Mouse (Mus musculus) lung, embryonic 15.5 days (tissue): ENCODE results near the gene Gfi1b. TPM values are rescaled to one million over a fixed set of nuclear protein-coding genes. Genes with fewer than 3 reads are reported as not detected.

ENCODE experiments used
- ATAC-seq: fragments of 200-750 bp; cut with Nextera tagmentation; 2 replicates; pipeline ENCODE4 v1.8.0; 2017; ENCODE audit warnings: moderate number of reproducible peaks, borderline replicate concordance; ENCODE audit not compliant: low FRiP score, low TSS enrichment; ENCODE audit errors: extremely low read depth
- H3K27ac ChIP-seq: fragments of 300-500 bp; sonication (generic); 2 replicates; pipeline ENCODE4 v1.5.1; 2015; ENCODE audit warnings: moderate library complexity, mild to moderate bottlenecking, inconsistent platforms
- H3K27me3 ChIP-seq: fragments of 300-500 bp; sonication (generic); 2 replicates; pipeline ENCODE4 v1.6.1; 2015; ENCODE audit warnings: inconsistent platforms
- H3K36me3 ChIP-seq: fragments of 300-500 bp; sonication (generic); 2 replicates; pipeline ENCODE4 v1.6.1; 2015; ENCODE audit warnings: inconsistent platforms
- H3K4me1 ChIP-seq: fragments of 300-500 bp; sonication (generic); 2 replicates; pipeline ENCODE4 v1.6.1; 2015; ENCODE audit warnings: inconsistent platforms
- H3K4me2 ChIP-seq: fragments of 300-500 bp; sonication (generic); 2 replicates; pipeline ENCODE4 v1.6.1; 2015; ENCODE audit warnings: inconsistent platforms, mild to moderate bottlenecking, moderate library complexity
- H3K4me3 ChIP-seq: fragments of 300-500 bp; sonication (generic); 2 replicates; pipeline ENCODE4 v1.5.1; 2015; ENCODE audit warnings: mild to moderate bottlenecking, inconsistent platforms
- H3K9ac ChIP-seq: fragments of 300-500 bp; sonication (generic); 2 replicates; pipeline ENCODE4 v1.6.1; 2015; ENCODE audit warnings: inconsistent platforms
- H3K9me3 ChIP-seq: fragments of 300-500 bp; sonication (generic); 2 replicates; pipeline ENCODE4 v1.6.1; 2016; ENCODE audit warnings: inconsistent platforms
- WGBS: fragments of 180-500 bp; shearing (Covaris S2); methylation state at CpG from one replicate; pipeline ENCODE4 v1.1.7; 2015; 5-methylcytosine and 5-hydroxymethylcytosine counted together
- polyA plus RNA-seq: library from polyadenylated mRNA; unstranded; fragments of >200 nt; fragmentation: Nextera tagmentation; extraction: Ambion mirVana; gene quantifications from 2 replicates; pipeline ENCODE4 v1.2.1, GENCODE M21; 2015

Gene Gfi1b
- polyA plus RNA-seq, 1 experiment from 2014 or later, result 0.49 TPM

- no peak for ATAC-seq
- H3K4me2 ChIP-seq, result peak overlapping the region; percentile 41
- H3K4me3 ChIP-seq, result peak overlapping the region; percentile 9
- no peak overlapping the region for H3K9ac ChIP-seq
- H3K36me3 ChIP-seq, result no peaks in the 10 kb centered on the region
- H3K27me3 ChIP-seq, result no peaks in the 10 kb centered on the region
- no peaks in the 10 kb centered on the region for H3K9me3 ChIP-seq
- H3K4me1 ChIP-seq, result peaks cover 20% of the 10 kb centered on the region
- H3K27ac ChIP-seq, result no peak overlapping the region
- WGBS, result 5% methylated on average over 9 of the region's 9 CpGs
These were observed 17.1 kb upstream of the Gfi1b start for GRCm38 (mm10) chr2:28638886-28639285.

GRCm38 (mm10) chr2:28638352-28638751 is 16.6 kb upstream of the Gfi1b start:
- Histone ChIP-seq H3K4me2 (peak overlapping the region; percentile 41), H3K27ac (no peak overlapping the region), H3K36me3 (no peaks in the 10 kb centered on the region), H3K4me1 (peaks cover 20% of the 10 kb centered on the region), H3K27me3 (no peaks in the 10 kb centered on the region), H3K9ac (no peak overlapping the region), H3K9me3 (no peaks in the 10 kb centered on the region), H3K4me3 (peak overlapping the region; percentile 9)
- no peak for ATAC-seq
- WGBS, result 22% methylated on average over 9 of the region's 9 CpGs

- no peaks in the 10 kb centered on the region for H3K36me3 ChIP-seq
- H3K4me3 ChIP-seq, result no peak overlapping the region
- ATAC-seq, result no peak
- peaks cover 15% of the 10 kb centered on the region for H3K4me1 ChIP-seq
- 50% methylated on average over 9 of the region's 9 CpGs for WGBS
- H3K4me2 ChIP-seq, result no peak overlapping the region
- no peaks in the 10 kb centered on the region for H3K9me3 ChIP-seq
- H3K9ac ChIP-seq, result no peak overlapping the region
- H3K27ac ChIP-seq, result no peak overlapping the region
- H3K27me3 ChIP-seq, result no peaks in the 10 kb centered on the region
These were observed 15.5 kb upstream of the Gfi1b start for GRCm38 (mm10) chr2:28637106-28637845.

- H3K4me1 ChIP-seq, result peaks cover 9% of the 10 kb centered on the region; the same call in 1 of the 2 replicates
- no peak for ATAC-seq
- no peak overlapping the region for H3K27ac ChIP-seq
- no peak overlapping the region for H3K9ac ChIP-seq
- no peaks in the 10 kb centered on the region for H3K27me3 ChIP-seq
- 75% methylated on average over 1 of the region's 1 CpGs for WGBS
- H3K9me3 ChIP-seq, result no peaks in the 10 kb centered on the region
- H3K36me3 ChIP-seq, result no peaks in the 10 kb centered on the region
- no peak overlapping the region for H3K4me2 ChIP-seq
- H3K4me3 ChIP-seq, result no peak overlapping the region
These were observed 13.4 kb upstream of the Gfi1b start for GRCm38 (mm10) chr2:28635199-28635598.

GRCm38 (mm10) chr2:28633136-28633535 is 11.4 kb upstream of the Gfi1b start:
- Histone ChIP-seq H3K27me3 (no peaks in the 10 kb centered on the region), H3K27ac (no peak overlapping the region), H3K4me1 (no peaks in the 10 kb centered on the region), H3K9ac (no peak overlapping the region), H3K4me2 (no peak overlapping the region), H3K4me3 (no peak overlapping the region), H3K36me3 (no peaks in the 10 kb centered on the region), H3K9me3 (no peaks in the 10 kb centered on the region)
- 40% methylated on average over 4 of the region's 4 CpGs for WGBS
- no peak for ATAC-seq

GRCm38 (mm10) chr2:28632626-28633025 is 10.8 kb upstream of the Gfi1b start:
- Histone ChIP-seq H3K9ac (no peak overlapping the region), H3K36me3 (no peaks in the 10 kb centered on the region), H3K27me3 (no peaks in the 10 kb centered on the region), H3K4me3 (no peak overlapping the region), H3K4me2 (no peak overlapping the region), H3K9me3 (no peaks in the 10 kb centered on the region), H3K4me1 (no peaks in the 10 kb centered on the region), H3K27ac (no peak overlapping the region)
- 61% methylated on average over 1 of the region's 1 CpGs for WGBS
- no peak for ATAC-seq

- H3K9me3 ChIP-seq, result no peaks in the 10 kb centered on the region
- 30% methylated on average over 4 of the region's 4 CpGs for WGBS
- H3K4me1 ChIP-seq, result no peaks in the 10 kb centered on the region
- no peak overlapping the region for H3K9ac ChIP-seq
- H3K27ac ChIP-seq, result no peak overlapping the region
- ATAC-seq, result no peak
- no peak overlapping the region for H3K4me3 ChIP-seq
- no peak overlapping the region for H3K4me2 ChIP-seq
- no peaks in the 10 kb centered on the region for H3K27me3 ChIP-seq
- H3K36me3 ChIP-seq, result no peaks in the 10 kb centered on the region
These were observed 8.2 kb upstream of the Gfi1b start for GRCm38 (mm10) chr2:28629911-28630381.

- no peaks in the 10 kb centered on the region for H3K36me3 ChIP-seq
- no peak overlapping the region for H3K4me3 ChIP-seq
- no peaks in the 10 kb centered on the region for H3K4me1 ChIP-seq
- ATAC-seq, result no peak
- no peak overlapping the region for H3K4me2 ChIP-seq
- H3K27ac ChIP-seq, result no peak overlapping the region
- no peaks in the 10 kb centered on the region for H3K9me3 ChIP-seq
- H3K9ac ChIP-seq, result no peak overlapping the region
- 46% methylated on average over 2 of the region's 2 CpGs for WGBS
- H3K27me3 ChIP-seq, result peaks cover 1% of the 10 kb centered on the region; the same call in 1 of the 2 replicates
These were observed 6.3 kb upstream of the Gfi1b start for GRCm38 (mm10) chr2:28628053-28628452.

GRCm38 (mm10) chr2:28626038-28626437 is 4.3 kb upstream of the Gfi1b start:
- H3K4me1 ChIP-seq, result no peaks in the 10 kb centered on the region
- WGBS, result 74% methylated on average over 3 of the region's 3 CpGs
- H3K9me3 ChIP-seq, result no peaks in the 10 kb centered on the region
- ATAC-seq, result no peak
- H3K9ac ChIP-seq, result no peak overlapping the region
- no peak overlapping the region for H3K4me3 ChIP-seq
- peaks cover 21% of the 10 kb centered on the region for H3K27me3 ChIP-seq
- no peak overlapping the region for H3K4me2 ChIP-seq
- no peak overlapping the region for H3K27ac ChIP-seq
- H3K36me3 ChIP-seq, result no peaks in the 10 kb centered on the region

- Histone ChIP-seq H3K36me3 (no peaks in the 10 kb centered on the region), H3K27ac (no peak overlapping the region), H3K9me3 (no peaks in the 10 kb centered on the region), H3K4me1 (no peaks in the 10 kb centered on the region), H3K27me3 (peaks cover 26% of the 10 kb centered on the region), H3K4me2 (no peak overlapping the region), H3K4me3 (no peak overlapping the region), H3K9ac (no peak overlapping the region)
- WGBS, result 89% methylated on average over 3 of the region's 3 CpGs
- ATAC-seq, result no peak
These were observed 3.1 kb upstream of the Gfi1b start for GRCm38 (mm10) chr2:28624870-28625269.

GRCm38 (mm10) chr2:28622521-28623124 is 841 bp upstream of the Gfi1b start:
- no peaks in the 10 kb centered on the region for H3K4me1 ChIP-seq
- peaks cover 26% of the 10 kb centered on the region for H3K27me3 ChIP-seq
- no peak overlapping the region for H3K27ac ChIP-seq
- no peak overlapping the region for H3K4me3 ChIP-seq
- no peak for ATAC-seq
- H3K9ac ChIP-seq, result no peak overlapping the region
- H3K4me2 ChIP-seq, result no peak overlapping the region
- WGBS, result 22% methylated on average over 10 of the region's 10 CpGs
- H3K36me3 ChIP-seq, result no peaks in the 10 kb centered on the region
- no peaks in the 10 kb centered on the region for H3K9me3 ChIP-seq

GRCm38 (mm10) chr2:28621111-28621510 is 671 bp downstream of the Gfi1b start:
- peaks cover 26% of the 10 kb centered on the region for H3K27me3 ChIP-seq
- no peaks in the 10 kb centered on the region for H3K9me3 ChIP-seq
- no peak overlapping the region for H3K4me2 ChIP-seq
- no peaks in the 10 kb centered on the region for H3K4me1 ChIP-seq
- no peak overlapping the region for H3K27ac ChIP-seq
- no peak overlapping the region for H3K9ac ChIP-seq
- WGBS, result 20% methylated on average over 2 of the region's 2 CpGs
- ATAC-seq, result no peak
- H3K4me3 ChIP-seq, result no peak overlapping the region
- no peaks in the 10 kb centered on the region for H3K36me3 ChIP-seq
